Mouse (Mus musculus) gastrocnemius, postnatal 10 days (tissue): ENCODE data around the gene H1fx. TPM values are rescaled to one million over a fixed set of nuclear protein-coding genes. Genes with fewer than 3 reads are reported as not detected.
"Not testable (repeated sequence)": the region's sequence is repeated elsewhere in the genome, so short reads cannot be mapped to it uniquely, and the experiment has no call there.

Experiments used
- DNase-seq: peaks from one replicate; pipeline ENCODE4 v3.0.0; 2021; ENCODE audit warnings: mixed read lengths
- microRNA-seq, 2 experiments: library from miRNA; unstranded; fragments of <30 nt; microRNA quantifications; one replicate each; pipeline ENCODE4 v1.2.0; 2021
- total RNA-seq, 2 experiments: library from RNA; stranded (reverse); gene quantifications; 2 replicates each; pipeline ENCODE4 v1.2.3; 2021

The H1fx gene
- total RNA-seq, 2 experiments from 2014 or later = 14.7 to 15.7 TPM

DNA sequence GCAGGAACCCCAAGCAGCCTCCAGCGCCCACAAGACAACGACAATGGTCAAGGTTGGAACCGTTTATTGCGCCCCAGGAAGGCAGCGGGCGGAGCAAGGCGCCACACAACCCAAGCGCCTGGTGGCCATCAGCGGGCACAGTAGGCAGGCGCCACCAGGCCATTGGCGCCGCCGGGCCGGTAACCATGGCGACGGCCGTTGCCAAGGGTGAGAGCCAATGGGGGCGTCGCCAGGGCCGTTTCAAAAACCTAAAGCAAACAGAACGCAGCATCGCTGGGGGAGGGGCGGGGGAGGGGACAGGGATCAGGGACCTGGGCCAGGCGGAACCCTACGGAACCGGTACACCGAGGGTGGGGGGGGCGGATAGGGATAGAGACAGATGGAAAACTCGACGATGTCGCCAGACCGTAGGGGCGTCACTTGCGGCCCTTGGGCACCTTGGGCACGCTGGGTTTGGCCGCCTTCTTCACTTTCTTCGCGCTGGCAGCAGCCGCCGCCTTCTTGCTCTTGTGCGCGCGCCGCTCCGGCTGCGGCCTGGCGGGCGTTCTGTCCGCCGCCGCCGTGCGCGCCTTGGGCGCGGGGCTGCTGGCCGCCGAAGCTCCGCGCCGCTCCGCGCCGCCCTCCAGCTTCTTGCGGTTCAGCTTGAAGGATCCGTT is 935 bp downstream of the H1fx start:
- DNase-seq = peak; percentile 71

DNA sequence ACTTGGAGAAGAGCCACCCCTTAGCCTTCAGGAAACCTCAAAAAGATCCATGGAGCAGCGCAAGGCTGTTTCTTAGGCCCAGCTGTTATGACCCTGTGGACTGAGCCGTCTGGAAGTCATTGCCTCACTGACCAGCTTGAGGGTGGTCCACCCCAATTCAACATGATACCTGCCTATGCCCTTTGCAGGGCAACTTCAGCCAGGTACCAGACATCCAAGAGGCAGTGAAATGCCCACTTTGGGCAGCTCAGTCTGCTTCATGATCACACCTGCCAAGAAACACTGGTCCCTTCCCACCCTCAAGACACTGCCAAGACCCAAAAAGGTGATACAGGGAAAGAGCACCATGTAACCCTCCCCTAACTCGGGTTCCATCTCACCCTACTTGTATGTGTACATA is 1.7 kb downstream of the H1fx start:
- no peak for DNase-seq

DNA sequence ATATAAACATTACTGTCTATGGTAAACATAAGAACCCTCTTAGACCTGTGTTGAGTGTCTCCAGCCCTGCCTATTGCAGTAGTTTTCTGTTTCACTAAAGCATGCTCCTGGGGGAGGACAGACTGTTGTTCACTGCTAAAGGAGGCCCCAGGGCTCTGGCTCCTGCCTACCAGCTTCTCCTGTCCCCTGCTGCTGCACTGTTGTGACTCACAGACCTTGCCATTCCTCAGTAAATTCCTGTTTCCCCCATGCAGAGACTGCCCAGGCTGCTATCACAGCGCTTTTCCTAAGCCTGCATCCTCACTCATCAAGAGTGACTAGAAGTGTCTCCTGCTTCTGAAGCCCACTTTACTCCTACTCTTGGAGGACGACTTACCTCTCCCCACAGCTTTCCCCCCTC is 11.4 kb downstream of the H1fx start:
- DNase-seq = no peak

DNA sequence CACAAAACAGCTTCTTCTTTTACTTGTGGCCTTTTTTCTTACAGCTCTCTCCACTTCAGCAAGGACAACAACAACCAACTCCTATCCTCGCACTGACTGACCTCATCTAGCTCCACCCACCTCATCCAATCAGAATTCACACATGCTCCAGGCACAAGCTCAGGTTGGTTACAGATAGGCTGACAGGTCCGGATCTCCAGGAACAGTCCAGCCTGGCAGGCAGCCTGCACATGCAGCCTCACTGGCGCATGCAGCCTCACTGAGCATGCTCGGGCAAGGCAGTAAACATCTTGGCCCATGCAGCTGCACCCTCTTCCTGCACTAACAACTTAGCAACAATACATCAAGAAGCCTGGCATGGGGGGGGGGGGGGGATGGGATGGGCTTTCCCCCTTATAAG is 19.0 kb downstream of the H1fx start:
- not testable (repeated sequence) for DNase-seq

DNA sequence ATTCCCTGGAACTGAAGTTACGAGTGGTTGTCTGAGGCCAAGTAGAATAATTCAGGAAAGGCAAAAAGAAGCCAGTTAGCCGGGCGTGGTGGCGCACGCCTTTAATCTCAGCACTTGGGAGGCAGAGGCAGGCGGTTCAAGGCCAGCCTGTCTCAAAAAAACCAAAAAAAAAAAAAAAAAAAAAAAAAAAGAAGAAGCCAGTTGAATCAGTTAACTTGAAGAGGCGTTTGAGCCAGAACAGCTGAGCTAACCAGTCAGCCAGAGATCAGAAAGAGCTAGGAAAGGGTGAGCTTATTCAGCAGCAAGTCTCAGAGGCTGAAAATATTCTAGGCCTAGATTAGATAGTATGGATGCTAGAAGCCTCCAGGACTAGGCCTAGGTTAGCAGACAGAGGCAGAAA is 39.3 kb downstream of the H1fx start:
- no peak for DNase-seq

DNA sequence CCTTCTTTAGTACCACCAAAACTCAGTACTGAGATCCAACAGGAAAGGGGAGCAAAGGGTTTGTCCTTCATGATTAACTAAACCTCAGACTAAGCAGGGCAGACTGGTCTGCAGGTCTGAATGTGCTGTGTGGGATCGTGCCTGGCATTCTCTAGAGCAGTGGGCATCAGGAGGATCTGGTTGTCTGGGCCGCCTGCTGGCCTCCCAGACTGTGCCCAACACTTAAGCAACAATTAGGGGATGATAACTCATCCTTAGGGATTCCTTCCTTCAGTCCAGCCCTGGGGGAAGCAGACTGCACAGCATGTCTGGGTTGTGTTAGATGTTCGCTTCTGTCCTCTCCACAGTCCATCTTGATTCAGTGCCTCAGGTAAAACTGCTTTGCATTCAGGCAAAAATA is 42.5 kb downstream of the H1fx start:
- DNase-seq = no peak

DNA sequence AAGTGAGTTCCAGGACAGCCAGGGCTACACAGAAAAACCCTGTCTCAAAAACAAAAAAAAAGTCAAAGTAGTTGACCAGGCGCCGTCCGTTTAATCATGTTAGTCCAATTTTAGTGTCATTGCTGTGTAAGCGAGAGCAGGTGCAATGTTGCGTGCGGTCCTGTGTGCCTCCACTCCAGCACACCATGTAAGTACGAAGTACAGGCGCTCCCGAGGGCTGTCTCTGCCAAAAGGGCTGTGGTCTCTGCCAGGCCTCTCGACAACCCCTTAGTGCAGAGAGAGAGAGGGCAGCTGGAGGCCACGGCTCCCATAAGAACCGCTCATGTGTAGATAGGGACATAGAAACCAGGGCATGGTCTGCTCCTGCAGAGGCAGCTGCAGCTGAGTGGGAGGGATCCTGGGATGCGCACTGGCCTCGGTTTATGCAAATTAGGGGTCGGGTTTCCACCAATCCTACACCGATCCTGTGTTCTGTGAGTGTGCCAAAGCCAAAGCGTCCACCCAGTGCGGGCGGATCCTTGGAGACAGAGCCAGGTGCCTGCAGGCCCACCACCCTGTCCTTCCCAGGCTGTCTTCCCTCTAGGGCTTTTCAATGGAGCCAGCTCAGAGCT is 44.2 kb downstream of the H1fx start:
- peak; percentile 24 for DNase-seq

DNA sequence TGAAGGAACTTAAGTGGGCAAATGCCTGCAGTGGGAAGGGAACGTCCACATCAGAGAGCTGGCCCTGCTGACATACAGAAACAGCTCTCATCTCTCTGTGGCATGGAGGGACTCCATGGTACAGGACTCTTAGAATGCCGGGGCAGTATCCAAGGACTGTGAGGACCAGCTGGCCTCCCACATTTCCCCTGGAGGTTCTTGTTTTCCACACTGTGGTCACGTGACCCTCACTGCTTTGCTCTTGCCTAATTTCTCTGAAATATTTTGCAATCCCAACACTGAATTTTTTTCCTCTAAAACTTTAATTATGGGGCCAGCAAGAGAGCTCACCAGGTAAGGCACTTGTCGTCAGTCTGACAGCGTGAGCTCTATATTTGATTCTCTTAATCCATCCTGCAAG is 46.4 kb downstream of the H1fx start:
- no peak for DNase-seq

Small RNA genes within 50 kb of the gene (microRNA-seq; reads per million reads assigned to microRNA genes)
- gene Gm47286 = 0.64 to 1.0 reads per million in 2 experiments

Other genes with a start within 250 kb of the H1fx start
- gene Gp9, start 203.6 kb downstream of the H1fx start, total RNA-seq = not detected
- gene Rab43, start 169.5 kb downstream of the H1fx start, total RNA-seq = 10 to 100 TPM; 10.1 to 14.9 TPM
- 1 to 10 TPM; 1.7 to 2.5 TPM for gene Gm45140, start 145.8 kb downstream of the H1fx start, total RNA-seq
- gene Isy1, start 142.8 kb downstream of the H1fx start, total RNA-seq = 10 to 100 TPM; 22.0 to 26.9 TPM
- 100 to 1,000 TPM; 444 to 488 TPM for gene Cnbp, start 130.5 kb downstream of the H1fx start, total RNA-seq
- 10 to 100 TPM; 51.6 to 63.7 TPM for gene Copg1, start 93.8 kb downstream of the H1fx start, total RNA-seq
- 10 to 100 TPM in 1 of 2 experiments, 1 to 10 TPM in 1; 8.1 to 11.7 TPM for gene Hmces, start 67.7 kb downstream of the H1fx start, total RNA-seq
- gene Rab7, start 63.6 kb upstream of the H1fx start, total RNA-seq = 100 to 1,000 TPM; 186 to 187 TPM
- 10 to 100 TPM; 77.3 to 95.7 TPM for gene Rpn1, start 102.8 kb upstream of the H1fx start, total RNA-seq
- gene Gata2, start 212.3 kb upstream of the H1fx start, total RNA-seq = 1 to 10 TPM; 5.7 to 6.0 TPM
- not detected for gene Dnajb8, start 240.6 kb upstream of the H1fx start, total RNA-seq